In the genomic region with DNA sequence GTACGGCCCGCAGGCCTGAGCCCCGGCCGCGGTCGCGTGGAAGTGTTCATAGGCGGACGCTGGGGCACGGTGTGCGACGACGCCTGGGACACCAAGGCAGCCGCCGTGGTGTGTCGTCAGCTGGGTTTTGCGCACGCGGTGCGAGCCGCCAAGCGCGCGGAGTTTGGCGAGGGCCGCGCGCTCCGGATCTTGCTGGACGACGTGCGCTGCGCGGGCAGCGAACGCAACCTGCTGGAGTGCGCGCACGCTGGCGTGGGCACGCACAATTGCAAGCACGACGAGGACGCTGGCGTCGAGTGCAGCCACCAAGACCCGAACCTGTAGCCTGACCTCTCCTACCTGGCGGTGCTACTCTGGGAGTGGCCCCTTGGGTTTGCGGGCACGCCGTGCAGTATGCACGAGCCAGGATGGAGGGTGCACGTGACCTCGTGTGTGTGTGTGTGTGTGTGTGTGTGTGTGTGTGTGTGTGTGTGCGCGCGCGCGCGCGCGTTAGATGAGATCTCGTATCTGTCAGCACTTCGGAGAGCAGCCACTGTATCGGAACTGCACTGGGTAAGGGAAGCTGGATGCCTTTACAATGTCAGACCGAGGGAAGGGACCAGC, we compare ENCODE assay signal across 8 mouse cellular contexts. TPM values are rescaled to one million over a fixed set of nuclear protein-coding genes. Genes with fewer than 3 reads are reported as not detected.
DNase-seq lines count a peak whose midpoint lies in the region; ATAC-seq lines count a peak whose summit lies in the region.
"Had no signal": no experiment of that assay in that cellular context is flagged by ENCODE, and none has a peak within 500 bp of the region (broad histone marks: within the 10 kb centered on the region; RNA-seq: fewer than 3 reads in every experiment).

No protein-coding gene starts in this region.

- H3K27me3 ChIP-seq in neural tube, embryonic 11.5 days (ENCODE audit: control insufficient read depth, insufficient read depth, low read length), result peaks cover 28% of the 10 kb centered on the region
- peaks cover 54% of the 10 kb centered on the region for H3K27me3 ChIP-seq in embryonic facial prominence, embryonic 12.5 days
- H3K27me3 ChIP-seq in hindbrain, embryonic 11.5 days (ENCODE audit: control insufficient read depth, insufficient read depth, low read length), result peaks cover 27% of the 10 kb centered on the region
- no peaks in the 10 kb centered on the region for H3K27me3 ChIP-seq in neural tube, embryonic 14.5 days (ENCODE audit: control insufficient read depth, insufficient read depth, low read length)

- no peaks in the 10 kb centered on the region for H3K9me3 ChIP-seq in neural tube, embryonic 11.5 days (ENCODE audit: control insufficient read depth, low read length)
- H3K9me3 ChIP-seq in embryonic facial prominence, embryonic 12.5 days, result no peaks in the 10 kb centered on the region
- no peaks in the 10 kb centered on the region for H3K9me3 ChIP-seq in hindbrain, embryonic 11.5 days (ENCODE audit: control insufficient read depth, low read length)
- H3K9me3 ChIP-seq in neural tube, embryonic 14.5 days (ENCODE audit: control insufficient read depth, low read length), result no peaks in the 10 kb centered on the region

- peak; percentile 71 for DNase-seq in neural tube, embryonic 11.5 days (ENCODE audit: low spot score)
- DNase-seq in neural tube, embryonic 10.5 days (ENCODE audit: extremely low spot score, low spot score), result no peak
- DNase-seq in hindbrain, embryonic 11.5 days (ENCODE audit: low spot score), result peak; percentile 76
- peak; percentile 84 to 92 for DNase-seq in left cerebral cortex, postnatal 36 days (ENCODE audit: low spot score in 2 of 2)

- 3% methylated on average over 66 of the region's 66 CpGs for WGBS in neural tube, embryonic 11.5 days
- WGBS in embryonic facial prominence, embryonic 12.5 days, result 1% methylated on average over 66 of the region's 66 CpGs
- WGBS in hindbrain, embryonic 11.5 days, result 3% methylated on average over 66 of the region's 66 CpGs
- WGBS in neural tube, embryonic 14.5 days, result 1% methylated on average over 66 of the region's 66 CpGs

- peak overlapping the region; percentile 53 for H3K4me2 ChIP-seq in neural tube, embryonic 11.5 days (ENCODE audit: low read depth)
- H3K4me2 ChIP-seq in embryonic facial prominence, embryonic 12.5 days (replicated peaks), result peak overlapping the region; percentile 78
- peak overlapping the region; percentile 55 for H3K4me2 ChIP-seq in hindbrain, embryonic 11.5 days (replicated peaks; ENCODE audit: low read depth, low read length)
- H3K4me2 ChIP-seq in neural tube, embryonic 14.5 days (ENCODE audit: low read depth, low read length), result peak overlapping the region; percentile 61

- H3K36me3 ChIP-seq in neural tube, embryonic 11.5 days (ENCODE audit: control insufficient read depth, insufficient read depth, low read length), result no peaks in the 10 kb centered on the region
- H3K36me3 ChIP-seq in embryonic facial prominence, embryonic 12.5 days, result no peaks in the 10 kb centered on the region
- H3K36me3 ChIP-seq in hindbrain, embryonic 11.5 days (ENCODE audit: control insufficient read depth, insufficient read depth, low read length), result no peaks in the 10 kb centered on the region
- H3K36me3 ChIP-seq in neural tube, embryonic 14.5 days (ENCODE audit: control insufficient read depth, insufficient read depth, low read length), result no peaks in the 10 kb centered on the region

- ATAC-seq in neural tube, embryonic 11.5 days (ENCODE audit: insufficient read depth, low FRiP score, low TSS enrichment), result peak; percentile 45
- ATAC-seq in embryonic facial prominence, embryonic 12.5 days (ENCODE audit: insufficient number of reproducible peaks, insufficient read depth, low FRiP score, low TSS enrichment), result no peak
- peak; percentile 59; the same call in 1 of the 2 replicates for ATAC-seq in hindbrain, embryonic 11.5 days (ENCODE audit: low FRiP score)
- ATAC-seq in neural tube, embryonic 14.5 days (ENCODE audit: low read depth), result peak; percentile 70
- no peak for ATAC-seq in CD4-positive, CD25-positive, alpha-beta regulatory T cell, adult 4 months

- peak overlapping the region; percentile 31 for H3K4me3 ChIP-seq in neural tube, embryonic 11.5 days (ENCODE audit: low read depth, low read length)
- peak overlapping the region; percentile 44 for H3K4me3 ChIP-seq in embryonic facial prominence, embryonic 12.5 days
- peak overlapping the region; percentile 29 for H3K4me3 ChIP-seq in hindbrain, embryonic 11.5 days (ENCODE audit: low read depth, low read length)
- H3K4me3 ChIP-seq in neural tube, embryonic 14.5 days (ENCODE audit: low read depth, low read length), result peak overlapping the region; percentile 35
- H3K4me3 ChIP-seq: erythroblast, embryonic 14.5 days had no signal

- H3K4me1 ChIP-seq in neural tube, embryonic 11.5 days (ENCODE audit: control insufficient read depth, insufficient read depth, low read length), result peaks cover 7% of the 10 kb centered on the region
- H3K4me1 ChIP-seq in embryonic facial prominence, embryonic 12.5 days, result peaks cover 11% of the 10 kb centered on the region; the same call in 1 of the 2 replicates
- H3K4me1 ChIP-seq in hindbrain, embryonic 11.5 days (replicated peaks; ENCODE audit: control insufficient read depth, insufficient read depth, low read length), result peaks cover 12% of the 10 kb centered on the region
- H3K4me1 ChIP-seq in neural tube, embryonic 14.5 days (ENCODE audit: control insufficient read depth, insufficient read depth, low read length), result peaks cover 2% of the 10 kb centered on the region; the same call in 1 of the 2 replicates

- intact Hi-C loops in left cerebral cortex, postnatal 36 days (cut with DNase I), result no loop called here

- peak overlapping the region; percentile 50 for H3K9ac ChIP-seq in neural tube, embryonic 11.5 days (ENCODE audit: low read length)
- peak overlapping the region; percentile 48 for H3K9ac ChIP-seq in embryonic facial prominence, embryonic 12.5 days
- peak overlapping the region; percentile 44 for H3K9ac ChIP-seq in hindbrain, embryonic 11.5 days (ENCODE audit: low read depth, low read length)
- H3K9ac ChIP-seq in neural tube, embryonic 14.5 days (replicated peaks; ENCODE audit: low read depth, low read length), result peak overlapping the region; percentile 48

- no peak overlapping the region for H3K27ac ChIP-seq in neural tube, embryonic 11.5 days (ENCODE audit: low read depth, low read length)
- H3K27ac ChIP-seq in embryonic facial prominence, embryonic 12.5 days, result no peak overlapping the region
- no peak overlapping the region for H3K27ac ChIP-seq in hindbrain, embryonic 11.5 days (ENCODE audit: low read depth, low read length)
- no peak overlapping the region for H3K27ac ChIP-seq in neural tube, embryonic 14.5 days (ENCODE audit: low read depth, low read length)

RNA-seq across cellular contexts. Expression of a gene that starts 6.2 kb away (rescaled TPM):
- 8.5 and 10.6 TPM in 2 replicates for polyA plus RNA-seq in neural tube, embryonic 11.5 days (2014; fragmentation: Nextera tagmentation; extraction: Ambion mirVana)
- 5.9 and 7.4 TPM in 2 replicates for polyA plus RNA-seq in embryonic facial prominence, embryonic 12.5 days (2016; fragmentation: Nextera tagmentation; extraction: Ambion mirVana)
- polyA plus RNA-seq in hindbrain, embryonic 11.5 days (2014; fragmentation: Nextera tagmentation; extraction: Ambion mirVana), result 11.0 and 11.7 TPM in 2 replicates
- total RNA-seq in left cerebral cortex, postnatal 36 days (2021), result 100 to 1,000 TPM; 293 to 297 TPM
- 19.6 and 25.4 TPM in 2 replicates for polyA plus RNA-seq in neural tube, embryonic 14.5 days (2014; fragmentation: Nextera tagmentation; extraction: Ambion mirVana)
- polyA plus RNA-seq in CD4-positive, CD25-positive, alpha-beta regulatory T cell, adult 4 months (2017; shearing (Covaris generic)), result not detected
- polyA plus RNA-seq: erythroblast, embryonic 14.5 days had no signal

RNA-seq across cellular contexts. Expression of a gene that starts 21.9 kb away (rescaled TPM):
- 1.0 TPM in 2 replicates for polyA plus RNA-seq in neural tube, embryonic 11.5 days (2014; fragmentation: Nextera tagmentation; extraction: Ambion mirVana)
- 1.0 and 1.1 TPM in 2 replicates for polyA plus RNA-seq in embryonic facial prominence, embryonic 12.5 days (2016; fragmentation: Nextera tagmentation; extraction: Ambion mirVana)
- 1.2 and 1.8 TPM in 2 replicates for polyA plus RNA-seq in hindbrain, embryonic 11.5 days (2014; fragmentation: Nextera tagmentation; extraction: Ambion mirVana)
- 1 to 10 TPM; 7.8 to 8.1 TPM for total RNA-seq in left cerebral cortex, postnatal 36 days (2021)
- 2.0 and 2.3 TPM in 2 replicates for polyA plus RNA-seq in neural tube, embryonic 14.5 days (2014; fragmentation: Nextera tagmentation; extraction: Ambion mirVana)
- polyA plus RNA-seq in CD4-positive, CD25-positive, alpha-beta regulatory T cell, adult 4 months (2017; shearing (Covaris generic)), result not detected
- polyA plus RNA-seq: erythroblast, embryonic 14.5 days had no signal

RNA-seq across cellular contexts. Expression of a gene that starts 42.8 kb away (rescaled TPM):
- polyA plus RNA-seq in neural tube, embryonic 11.5 days (2014; fragmentation: Nextera tagmentation; extraction: Ambion mirVana), result 138 and 164 TPM in 2 replicates
- 58.4 and 63.1 TPM in 2 replicates for polyA plus RNA-seq in embryonic facial prominence, embryonic 12.5 days (2016; fragmentation: Nextera tagmentation; extraction: Ambion mirVana)
- polyA plus RNA-seq in hindbrain, embryonic 11.5 days (2014; fragmentation: Nextera tagmentation; extraction: Ambion mirVana), result 91.3 and 107 TPM in 2 replicates
- total RNA-seq in left cerebral cortex, postnatal 36 days (2021), result 10 to 100 TPM; 59.3 to 64.2 TPM
- polyA plus RNA-seq in neural tube, embryonic 14.5 days (2014; fragmentation: Nextera tagmentation; extraction: Ambion mirVana), result 48.9 and 82.8 TPM in 2 replicates
- polyA plus RNA-seq in CD4-positive, CD25-positive, alpha-beta regulatory T cell, adult 4 months (2017; shearing (Covaris generic)), result under 1 TPM in 1 of 2 experiments, not detected in 1; 0.32 TPM

RNA-seq across cellular contexts. Expression of a gene that starts 52.8 kb away (rescaled TPM):
- 18.9 and 20.3 TPM in 2 replicates for polyA plus RNA-seq in neural tube, embryonic 11.5 days (2014; fragmentation: Nextera tagmentation; extraction: Ambion mirVana)
- polyA plus RNA-seq in embryonic facial prominence, embryonic 12.5 days (2016; fragmentation: Nextera tagmentation; extraction: Ambion mirVana), result 7.7 and 7.9 TPM in 2 replicates
- polyA plus RNA-seq in hindbrain, embryonic 11.5 days (2014; fragmentation: Nextera tagmentation; extraction: Ambion mirVana), result 17.2 and 17.8 TPM in 2 replicates
- 10 to 100 TPM; 75.2 to 77.4 TPM for total RNA-seq in left cerebral cortex, postnatal 36 days (2021)
- 15.3 and 17.3 TPM in 2 replicates for polyA plus RNA-seq in neural tube, embryonic 14.5 days (2014; fragmentation: Nextera tagmentation; extraction: Ambion mirVana)
- under 1 TPM; 0.27 to 0.46 TPM for polyA plus RNA-seq in CD4-positive, CD25-positive, alpha-beta regulatory T cell, adult 4 months (2017; shearing (Covaris generic))

Comparison
In these comparisons a context has a peak if more than half of its experiments do, and no peak if none do; other contexts are left out.
1. ATAC-seq: peak in neural tube, embryonic 11.5 days (single experiment), hindbrain, embryonic 11.5 days (single experiment) and neural tube, embryonic 14.5 days (single experiment); none in embryonic facial prominence, embryonic 12.5 days (single experiment) and CD4-positive, CD25-positive, alpha-beta regulatory T cell, adult 4 months (single experiment).
2. RNA of a gene that starts 42.8 kb away (polyA plus RNA-seq): 138 to 164 TPM in neural tube, embryonic 11.5 days, 91.3 to 107 TPM in hindbrain, embryonic 11.5 days, 58.4 to 63.1 TPM in embryonic facial prominence, embryonic 12.5 days and 48.9 to 82.8 TPM in neural tube, embryonic 14.5 days; 0.32 TPM in CD4-positive, CD25-positive, alpha-beta regulatory T cell, adult 4 months; every median in the first group is over 10 times any median in the second.
3. Peak in every context shown above with its lines, with median percentiles within 50 percentile points of each other: H3K4me2 ChIP-seq, H3K4me3 ChIP-seq and H3K9ac ChIP-seq.